Mouse (Mus musculus): ENCODE data around the gene Zbtb7a.

Gene Zbtb7a

DNA sequence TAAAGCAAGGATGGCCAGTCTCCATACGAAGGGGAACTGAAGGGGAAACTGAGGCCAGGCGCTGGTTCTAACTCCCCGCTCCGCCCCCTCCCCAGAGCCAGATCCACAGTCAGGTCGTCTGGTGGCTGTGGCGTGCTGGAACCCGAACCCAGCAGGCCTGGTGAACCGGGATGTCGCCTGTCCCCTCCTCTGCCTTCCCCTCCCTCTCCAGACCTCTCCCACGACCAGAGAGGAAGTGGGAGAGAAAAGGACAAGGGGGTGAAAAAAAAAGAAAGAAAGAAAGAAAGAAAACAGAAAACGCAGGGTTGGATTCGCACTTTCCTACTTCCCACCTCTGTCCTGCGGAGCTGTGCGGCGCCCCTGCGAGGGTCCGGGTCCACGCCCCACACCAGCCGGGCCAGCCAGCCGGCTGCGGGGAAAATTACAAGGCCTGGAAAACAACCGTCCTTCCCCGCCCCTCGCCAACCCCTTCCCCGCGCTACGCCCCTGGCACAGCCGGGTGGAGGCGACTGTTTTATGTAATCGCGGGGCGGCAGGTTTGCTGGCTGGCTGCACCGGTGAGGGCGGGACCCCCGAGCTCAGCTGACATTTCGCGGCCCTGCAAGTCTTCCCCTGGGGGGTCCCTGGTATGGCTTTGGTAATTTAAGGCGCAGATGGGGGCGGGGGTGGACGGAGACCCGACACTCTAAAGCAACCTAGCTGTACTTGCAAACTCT lies at the start of gene Zbtb7a:
Zbtb7a (plus strand) TSS at position 255 of the 716 bp plus-strand sequence.
- DNase-seq (ENCODE audit: low spot score): peak; percentile 15

DNA sequence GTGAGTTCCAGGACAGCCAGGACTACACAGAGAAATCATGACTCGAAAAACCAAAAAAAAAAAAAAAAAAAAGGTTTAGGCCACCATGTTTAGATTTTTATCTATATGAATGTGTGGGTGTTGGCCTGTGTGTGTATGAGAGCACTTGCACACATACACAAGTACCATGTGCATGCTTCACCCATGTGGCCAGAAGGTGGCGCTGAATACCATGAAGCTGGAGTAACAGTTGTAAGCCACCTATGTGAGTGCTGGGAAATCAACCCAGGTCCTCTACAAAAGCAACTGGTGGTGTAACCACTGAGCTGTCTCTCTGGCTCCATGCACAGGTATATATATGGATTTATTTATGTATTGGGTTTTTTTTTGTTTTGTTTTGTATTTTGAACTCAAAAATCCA lies 48.0 kb upstream of the Zbtb7a start:
- peak; percentile 36 for DNase-seq (ENCODE audit: low spot score)

DNA sequence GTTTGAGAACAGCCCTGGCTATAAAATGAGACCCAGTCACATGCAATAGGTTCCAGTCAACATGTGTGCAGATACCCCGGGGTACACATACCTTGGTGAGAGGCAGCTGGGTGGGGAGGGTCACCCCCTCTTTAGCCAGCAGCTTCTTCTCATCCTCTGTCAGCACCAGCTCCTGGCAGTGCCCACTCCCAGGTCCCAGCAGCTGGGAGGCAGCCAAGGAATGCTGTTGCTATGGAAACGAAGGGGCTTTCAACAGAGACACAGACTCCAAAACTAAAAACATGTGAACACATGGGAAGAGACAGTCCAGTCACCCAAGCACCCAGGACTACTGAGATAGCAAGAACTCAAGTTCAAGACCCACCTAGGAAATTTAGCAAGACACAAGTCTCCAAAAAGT lies 45.8 kb upstream of the Zbtb7a start:
- DNase-seq (ENCODE audit: low spot score): no peak

DNA sequence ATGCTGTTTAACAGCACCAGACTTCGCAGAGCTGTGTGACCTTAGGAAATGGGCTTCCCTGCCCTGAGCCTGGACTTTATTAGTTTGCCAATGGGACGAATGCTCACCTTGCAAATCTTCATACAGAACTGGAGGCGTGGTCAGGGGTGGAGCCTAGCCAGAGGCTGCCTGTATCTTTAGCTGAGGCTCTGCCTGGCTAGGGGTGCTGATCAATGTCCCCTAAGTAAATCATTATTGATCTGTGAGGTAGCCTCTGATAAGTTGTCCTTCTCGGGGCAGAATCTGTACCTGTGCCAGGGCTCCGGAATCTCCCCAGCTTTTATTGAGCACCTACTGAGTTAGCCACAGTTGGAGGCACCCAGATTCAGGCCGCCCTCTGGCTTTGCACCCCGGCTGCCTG lies 44.4 kb upstream of the Zbtb7a start:
- no peak for DNase-seq (ENCODE audit: low spot score)

DNA sequence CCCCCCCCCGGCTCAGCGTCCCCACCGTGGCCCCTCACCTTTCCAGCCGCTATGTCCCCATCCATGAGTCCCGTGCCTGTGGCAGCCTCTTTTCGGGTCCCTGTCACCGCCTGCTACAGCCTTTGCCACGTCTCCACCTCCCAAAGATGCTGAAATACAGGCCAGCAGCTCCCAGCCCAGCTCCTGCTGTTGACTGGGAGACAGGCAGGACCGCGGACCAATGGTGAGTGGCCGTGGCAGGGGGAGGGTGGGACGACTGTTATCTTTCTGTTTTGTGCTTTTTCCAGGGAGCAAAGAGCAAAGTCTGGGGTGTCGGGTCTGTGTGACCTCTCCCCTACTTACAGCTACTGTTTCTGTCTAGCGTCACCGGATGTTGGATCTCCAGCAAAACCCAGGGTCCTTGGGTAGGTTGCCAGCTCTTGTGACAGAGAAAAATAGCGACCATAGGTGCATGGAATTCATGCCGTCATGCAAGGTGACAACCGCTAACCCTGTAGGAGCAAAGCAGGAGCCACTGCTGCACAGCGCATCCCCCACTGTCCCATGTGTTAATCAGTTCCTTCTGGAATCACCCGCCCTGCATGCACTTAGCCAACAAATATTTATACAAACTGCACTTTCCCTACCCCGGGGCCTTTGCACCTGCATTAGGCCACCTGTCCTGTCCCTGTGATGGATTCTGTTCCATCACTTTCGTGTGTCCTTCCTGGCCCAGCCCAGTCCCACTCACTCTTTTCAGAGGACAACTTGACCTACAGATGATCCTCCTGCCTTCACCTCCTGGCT lies 42.4 kb upstream of the Zbtb7a start:
- no peak for DNase-seq (ENCODE audit: low spot score)

DNA sequence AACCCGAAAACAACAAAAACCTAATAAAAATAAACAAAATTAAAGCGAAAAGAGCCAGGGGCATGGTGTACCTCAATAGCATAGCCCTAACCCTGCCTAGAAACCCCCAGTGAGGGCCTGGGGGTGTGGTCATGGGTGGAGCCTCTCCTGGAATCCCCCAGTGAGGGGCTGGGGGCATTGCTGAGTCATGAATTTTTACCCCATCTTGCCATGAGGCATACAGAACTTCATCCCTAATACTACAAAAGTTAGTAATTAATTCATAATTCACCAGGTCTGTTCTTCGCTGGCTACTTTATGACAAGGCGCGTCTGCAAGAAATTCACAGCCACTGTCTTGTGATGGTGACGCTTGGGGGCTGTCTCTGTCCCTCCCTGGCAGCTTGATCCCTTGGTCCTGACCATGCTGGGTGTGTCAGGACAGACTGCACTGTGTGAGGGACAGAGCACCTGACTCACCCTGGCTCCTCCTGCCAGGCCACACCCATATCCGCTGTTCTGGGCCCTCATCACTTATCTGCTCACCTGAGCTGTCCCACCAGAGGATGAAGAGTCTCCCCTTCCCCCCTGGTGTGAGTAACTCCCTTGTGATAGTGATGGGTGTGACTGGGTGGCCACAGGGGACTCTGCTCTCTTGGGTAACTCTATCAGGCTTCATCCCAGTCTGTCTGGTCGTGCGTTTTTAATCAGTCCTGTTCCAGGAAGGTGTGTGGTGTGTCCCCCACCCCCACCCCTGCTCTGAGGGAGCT lies 39.9 kb upstream of the Zbtb7a start:
- no peak for DNase-seq (ENCODE audit: low spot score)

DNA sequence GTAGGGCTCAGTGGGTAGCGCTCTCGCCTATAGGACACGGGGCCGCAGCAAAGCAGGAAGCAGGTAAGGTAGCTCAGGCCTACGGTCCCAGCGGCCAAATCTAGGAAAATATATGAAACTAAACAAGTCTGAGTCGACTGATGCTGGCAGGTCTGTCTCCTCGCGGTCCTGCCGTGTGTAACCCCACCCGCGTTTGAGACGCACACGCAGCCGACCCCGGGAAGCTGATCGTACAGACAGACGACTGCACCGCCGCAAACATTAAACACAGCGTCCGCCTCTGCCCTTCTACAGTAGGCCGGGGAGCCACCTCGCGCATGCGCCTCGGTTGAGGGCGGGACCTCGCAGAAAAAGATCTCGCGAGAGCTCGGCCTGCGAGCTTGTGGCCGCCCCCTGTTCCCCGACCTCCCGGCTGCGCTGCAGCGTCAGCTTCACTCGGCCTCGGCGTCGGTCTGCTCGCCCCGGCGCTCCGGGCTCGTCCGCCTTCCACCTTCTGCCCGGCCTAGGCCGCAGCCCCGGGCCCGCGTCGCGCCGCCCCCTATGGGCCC lies 29.4 kb upstream of the Zbtb7a start, which contains the start of gene Map2k2:
Map2k2 (plus strand) TSS at position 351 of the 548 bp plus-strand sequence.
- peak; percentile 98 for DNase-seq (ENCODE audit: low spot score)

DNA sequence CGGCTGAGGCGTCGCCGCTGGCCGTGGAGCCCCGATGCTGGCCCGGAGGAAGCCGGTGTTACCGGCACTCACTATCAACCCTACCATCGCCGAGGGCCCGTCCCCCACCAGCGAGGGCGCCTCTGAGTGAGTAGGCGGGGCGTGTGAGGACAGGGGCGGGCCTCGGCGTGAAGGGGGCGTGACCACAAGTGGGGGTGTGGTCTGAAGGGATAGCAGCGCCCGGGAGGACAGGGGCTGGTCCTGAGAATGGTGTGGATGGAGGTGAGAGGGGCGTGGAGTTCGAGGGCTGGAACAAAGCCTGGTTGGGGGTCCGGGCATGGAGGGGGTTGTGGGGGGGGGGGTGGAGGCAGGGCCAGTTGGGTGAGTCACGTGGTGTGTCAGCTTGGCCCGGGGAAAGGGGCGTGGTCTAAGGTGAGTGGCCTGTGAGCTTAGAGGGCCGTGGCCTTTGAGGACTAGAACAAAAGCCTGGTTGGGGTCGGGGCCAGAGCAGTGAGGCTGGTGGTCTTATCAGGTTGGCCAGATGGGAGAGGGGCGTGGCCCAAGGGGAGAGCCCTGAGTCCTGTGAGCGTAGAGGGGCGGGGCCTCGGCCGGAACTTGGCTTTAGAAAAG lies 28.8 kb upstream of the Zbtb7a start:
- DNase-seq (ENCODE audit: low spot score): peak; percentile 87

DNA sequence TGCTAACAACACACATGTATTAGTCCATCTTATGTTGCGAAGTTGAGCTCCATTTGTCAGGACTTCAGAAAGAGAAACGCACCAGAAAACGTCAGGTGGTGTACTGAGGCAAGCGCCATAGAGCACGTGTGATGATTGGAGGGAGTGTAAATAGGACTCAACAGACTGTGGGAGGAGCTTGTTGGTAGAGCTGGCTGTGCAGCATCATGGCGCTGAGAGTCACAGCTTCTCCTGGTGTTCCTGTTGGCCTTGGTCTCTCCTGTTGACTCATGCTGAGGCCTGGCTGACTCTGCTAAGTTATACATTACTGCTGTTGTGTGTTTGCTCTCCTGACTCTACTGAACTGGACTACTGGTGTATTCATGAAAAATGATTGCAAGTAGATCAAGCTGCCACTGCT lies 22.1 kb upstream of the Zbtb7a start:
- no peak for DNase-seq (ENCODE audit: low spot score)

DNA sequence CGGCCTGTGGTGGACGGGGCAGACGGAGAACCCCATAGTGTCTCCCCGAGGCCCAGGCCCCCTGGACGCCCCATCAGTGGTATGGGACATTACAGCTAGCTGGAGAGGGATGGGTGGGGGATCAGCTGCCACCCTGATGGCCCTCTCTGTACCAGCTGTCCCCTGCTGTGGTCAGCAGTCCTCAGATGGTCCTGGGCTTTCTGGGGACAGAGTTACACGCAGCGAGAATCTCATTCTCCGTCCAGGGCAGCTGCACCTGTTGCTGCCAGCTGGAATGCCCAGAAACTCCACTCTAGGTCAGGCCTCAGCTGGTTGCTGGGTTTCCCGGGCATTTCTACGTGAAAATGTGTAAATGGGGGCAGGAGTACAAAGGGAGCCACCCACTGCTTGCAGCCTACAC lies 15.4 kb upstream of the Zbtb7a start:
- DNase-seq (ENCODE audit: low spot score): no peak

DNA sequence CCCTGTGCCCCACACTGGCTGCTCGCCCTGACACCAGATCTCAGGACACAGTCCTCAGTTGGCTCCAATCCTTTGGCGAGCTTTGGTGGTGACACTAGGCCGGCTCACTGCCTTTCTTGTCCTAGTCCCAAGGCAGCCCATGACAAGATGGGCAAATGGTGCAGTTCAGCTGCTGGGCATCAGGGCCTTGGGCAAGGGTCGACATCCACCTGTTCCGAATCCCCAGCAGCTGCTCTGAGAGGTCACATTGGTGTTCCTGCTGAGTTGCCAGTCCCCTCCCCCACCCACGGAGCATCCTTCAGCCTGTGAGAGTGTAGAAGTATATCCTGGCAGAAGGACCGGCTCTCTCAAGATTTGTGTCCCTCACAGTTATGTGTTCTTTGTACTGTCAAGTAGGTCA lies 14.4 kb upstream of the Zbtb7a start:
- DNase-seq (ENCODE audit: low spot score): no peak

DNA sequence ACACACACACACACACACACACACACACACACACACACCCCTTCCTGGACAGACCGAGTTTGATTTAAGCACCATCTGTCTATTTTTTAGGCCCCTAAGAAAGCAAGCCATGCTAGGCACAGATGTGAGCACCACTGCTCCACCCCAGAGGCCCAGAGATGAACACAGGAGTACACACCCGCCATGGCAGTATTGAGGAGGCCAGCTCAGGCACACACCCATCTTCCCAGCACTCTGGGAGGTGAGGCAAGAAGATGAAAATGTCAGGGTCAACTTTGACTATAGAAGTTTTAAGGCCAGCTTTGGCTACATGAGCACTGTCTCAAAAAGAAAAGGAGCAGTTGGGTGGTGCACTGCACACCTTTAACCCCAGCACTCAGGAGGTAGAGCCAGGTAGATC lies 12.1 kb upstream of the Zbtb7a start:
- no peak for DNase-seq (ENCODE audit: low spot score)

DNA sequence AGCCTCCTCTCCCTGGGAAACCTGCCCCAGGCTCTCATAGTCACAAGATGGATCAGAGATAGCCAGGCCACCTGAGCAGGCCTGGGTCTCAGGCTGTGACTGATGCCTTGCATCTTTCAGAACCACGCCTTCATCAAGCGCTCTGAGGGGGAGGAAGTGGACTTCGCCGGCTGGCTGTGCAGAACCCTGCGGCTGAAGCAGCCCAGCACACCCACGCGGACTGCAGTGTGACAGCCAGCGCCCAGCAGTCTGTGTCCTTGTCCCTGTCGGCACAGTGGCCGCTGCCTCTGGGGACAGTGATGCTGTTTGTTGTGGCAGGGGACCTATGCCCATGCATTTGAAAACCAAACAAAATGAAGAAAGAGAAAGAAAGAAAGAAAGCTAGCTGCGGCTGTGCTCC lies 11.5 kb upstream of the Zbtb7a start:
- no peak for DNase-seq (ENCODE audit: low spot score)

DNA sequence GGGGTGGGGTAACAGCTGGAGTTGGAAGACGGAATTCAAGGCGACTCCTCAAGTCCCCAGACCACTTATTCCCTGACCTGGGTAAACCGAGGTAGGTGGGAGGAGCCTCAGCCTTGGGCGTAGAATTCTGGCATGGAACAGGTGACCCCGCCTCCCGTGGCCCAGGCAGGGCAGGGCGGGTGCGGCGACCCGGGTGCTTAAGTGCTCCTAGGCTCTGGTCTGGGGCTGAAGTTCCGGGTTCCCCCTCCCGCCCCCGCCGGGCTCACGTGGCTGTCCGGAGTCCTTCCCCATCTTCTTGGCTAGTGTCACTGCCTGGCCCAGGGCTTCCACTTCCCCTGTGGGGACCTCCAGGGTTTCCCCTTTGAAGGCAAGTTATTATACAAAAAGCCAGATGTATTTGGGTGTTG lies 836 bp upstream of the Zbtb7a start:
- DNase-seq (ENCODE audit: low spot score): peak; percentile 39

DNA sequence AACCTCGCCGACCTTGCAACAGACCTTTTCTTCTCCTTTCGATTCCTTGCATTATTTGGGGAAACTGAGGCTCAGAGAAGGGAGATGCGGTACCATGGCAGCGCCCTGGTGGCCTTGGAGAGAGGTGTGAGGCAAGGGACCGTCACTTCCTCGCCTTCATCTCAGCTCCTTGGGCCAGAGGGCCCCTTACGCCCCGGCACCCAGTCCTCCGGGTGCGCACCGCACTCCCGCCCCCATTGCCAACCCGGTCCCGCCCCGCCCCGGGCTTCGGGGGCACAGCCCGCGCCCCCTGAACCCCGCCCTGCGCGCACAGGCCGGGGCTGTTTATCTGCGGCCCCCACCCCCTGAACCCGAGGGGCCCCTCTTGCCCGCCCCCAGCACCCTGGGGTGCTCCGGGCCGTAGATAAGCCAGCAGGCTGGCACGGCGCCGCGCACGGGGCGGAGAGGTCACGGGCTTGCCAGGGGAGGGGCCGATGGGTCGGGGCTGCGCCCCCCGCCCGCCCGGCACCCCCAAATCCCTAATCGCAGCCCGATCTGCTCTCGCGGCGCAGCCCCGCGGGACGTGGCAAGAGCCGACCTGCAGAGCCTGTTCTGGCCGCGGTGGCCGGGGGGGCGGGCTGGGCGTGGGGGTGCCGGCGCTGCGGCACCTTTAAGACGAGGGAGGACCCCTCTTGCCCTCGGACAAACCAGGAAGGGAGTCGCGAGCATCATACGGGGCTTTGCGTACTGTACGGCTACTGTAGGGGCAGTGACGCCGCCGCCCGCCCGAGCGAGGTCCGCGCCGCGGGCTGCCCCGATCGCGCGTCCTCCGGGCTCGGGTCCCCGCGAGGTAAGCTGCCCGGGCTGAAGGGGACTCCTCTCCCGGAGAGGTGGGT lies 1.0 kb downstream of the Zbtb7a start:
- peak; percentile 35 for DNase-seq (ENCODE audit: low spot score)

DNA sequence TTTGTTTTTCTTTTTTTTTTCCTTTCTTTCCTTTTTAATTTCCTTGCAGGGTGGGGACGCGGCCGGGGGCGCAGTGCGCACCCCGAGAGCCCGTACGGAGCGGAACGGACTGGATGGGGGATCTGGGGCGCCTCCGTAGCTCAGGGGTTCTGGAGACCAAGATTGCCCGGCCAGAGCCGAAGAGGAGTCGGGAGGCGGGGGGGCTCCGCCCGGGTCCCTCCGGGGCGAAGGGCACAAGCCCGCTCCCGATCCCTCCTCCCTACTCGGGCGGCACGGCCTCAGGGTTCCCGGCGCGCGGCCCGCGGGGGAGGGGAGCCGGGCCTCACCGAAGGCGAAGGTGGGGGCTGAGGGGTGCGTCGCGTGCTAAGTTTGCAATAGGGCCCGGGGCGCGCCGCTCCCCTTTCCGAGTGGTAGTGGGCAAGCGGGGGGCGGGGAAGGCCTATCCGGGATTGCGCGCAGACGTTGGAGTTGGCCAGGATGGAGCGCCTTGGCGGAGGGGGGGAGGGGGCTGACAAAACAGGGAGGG lies 1.7 kb downstream of the Zbtb7a start:
- DNase-seq (ENCODE audit: low spot score): peak; percentile 70

DNA sequence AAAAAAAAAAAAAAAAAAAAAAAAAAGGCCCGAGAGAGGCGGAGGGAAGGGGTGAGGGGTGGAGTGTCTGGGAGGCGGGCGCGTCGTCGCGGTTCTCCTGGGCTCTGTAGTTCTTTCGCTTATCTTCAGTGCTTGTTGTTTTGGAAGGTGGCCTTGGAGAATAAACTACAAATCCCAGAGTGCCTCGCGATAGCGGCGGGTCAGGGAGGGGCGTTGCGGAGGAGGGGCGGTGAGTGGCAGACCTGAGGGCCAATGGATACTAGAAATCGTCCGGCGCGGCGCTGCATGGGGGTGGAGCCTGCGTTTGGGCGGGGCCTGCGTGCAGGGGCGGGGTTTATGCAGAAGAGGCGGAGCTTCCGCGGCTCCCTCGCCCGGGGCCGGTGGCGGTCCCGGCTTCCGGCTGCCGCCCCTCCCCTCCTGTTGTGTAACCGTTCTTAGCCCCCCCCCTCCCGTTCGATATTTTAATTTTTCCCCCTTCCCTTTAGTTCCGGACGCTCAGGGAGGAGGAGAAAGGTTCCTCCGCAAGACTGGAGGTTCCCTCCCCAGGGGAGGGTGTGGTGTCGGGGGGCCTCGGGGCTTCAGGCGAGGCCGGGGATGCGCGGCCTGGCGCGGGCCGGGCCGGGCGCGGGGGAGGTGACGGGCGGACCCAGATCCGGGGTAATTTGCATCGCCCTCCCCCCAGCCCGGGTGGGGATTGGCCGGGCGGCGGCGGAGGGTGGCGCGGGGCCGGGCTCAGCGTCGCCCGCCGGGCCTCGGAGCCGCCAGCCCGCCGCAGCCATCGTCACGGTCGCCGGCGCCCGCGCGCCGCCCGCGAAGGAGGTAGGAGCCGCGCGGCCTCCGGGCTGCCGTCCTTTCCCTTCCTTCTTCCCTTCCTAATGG lies 2.5 kb downstream of the Zbtb7a start:
- peak; percentile 100 for DNase-seq (ENCODE audit: low spot score)

DNA sequence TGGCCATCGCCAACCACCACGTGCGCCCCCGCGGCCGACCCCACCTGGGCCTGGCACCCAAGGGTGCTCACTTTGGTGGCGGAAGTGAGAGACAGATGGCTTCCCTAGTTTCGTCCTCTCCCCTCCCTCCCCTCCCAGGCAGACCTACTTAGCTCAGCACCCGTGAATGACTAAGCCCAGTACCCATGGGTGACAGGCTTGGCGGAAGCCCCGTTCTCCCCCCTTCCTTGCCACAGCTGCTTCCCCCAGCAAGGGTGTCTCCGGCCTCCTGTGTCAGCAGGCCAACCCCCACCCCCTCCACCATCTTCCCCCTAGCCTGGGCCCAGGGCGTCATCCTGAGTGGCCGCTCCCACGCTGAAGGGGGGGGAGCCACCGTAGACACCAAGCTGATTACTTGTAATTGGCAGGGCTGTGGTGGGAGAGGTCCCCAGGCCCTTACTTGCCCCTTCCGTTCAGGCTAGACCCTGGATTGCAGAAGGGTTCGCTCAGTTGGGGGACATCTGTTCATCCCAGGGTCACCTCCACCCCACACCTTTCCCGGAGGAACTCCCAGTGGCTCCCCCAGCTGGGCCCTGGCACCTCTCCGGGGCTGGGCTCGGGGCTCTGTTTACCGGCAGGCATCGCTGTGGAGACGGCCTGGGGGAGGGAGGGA lies 3.2 kb downstream of the Zbtb7a start:
- DNase-seq (ENCODE audit: low spot score): peak; percentile 70

DNA sequence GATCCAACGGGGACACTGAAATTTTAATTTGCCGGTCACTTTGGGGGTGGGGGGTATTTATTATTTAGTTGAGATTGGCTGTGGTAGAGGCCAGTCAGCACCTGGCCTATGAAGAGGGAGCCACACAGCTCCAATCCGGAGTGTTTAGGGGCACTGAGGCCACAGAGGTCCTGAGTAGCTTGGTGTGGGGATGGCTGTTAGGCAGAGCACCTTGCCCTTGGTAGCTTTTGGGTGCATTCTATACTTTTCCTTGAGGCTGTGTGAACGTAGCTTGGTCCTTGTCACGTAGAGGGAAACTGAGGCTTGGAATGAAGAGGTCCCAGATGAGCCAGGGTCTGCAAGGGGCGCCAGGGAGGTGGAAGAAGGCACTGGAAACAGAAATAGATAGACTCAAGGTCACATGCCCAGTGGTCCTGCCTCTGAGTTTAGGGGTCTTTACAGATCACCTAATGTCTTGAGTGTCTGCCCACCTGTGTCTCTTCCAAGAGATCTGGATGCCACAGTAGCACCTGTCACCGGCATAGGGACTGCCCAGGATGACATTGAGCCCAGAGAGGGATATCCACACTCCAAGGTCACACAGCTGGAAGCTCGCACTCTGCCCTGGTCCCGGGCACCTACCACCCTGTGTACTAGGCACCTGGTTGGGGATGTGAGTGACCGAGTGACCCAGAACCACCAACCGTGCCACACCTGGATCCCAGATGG lies 4.0 kb downstream of the Zbtb7a start:
- DNase-seq (ENCODE audit: low spot score): no peak
